ENCODE assay signal across 27 mouse cellular contexts in the genomic region with DNA sequence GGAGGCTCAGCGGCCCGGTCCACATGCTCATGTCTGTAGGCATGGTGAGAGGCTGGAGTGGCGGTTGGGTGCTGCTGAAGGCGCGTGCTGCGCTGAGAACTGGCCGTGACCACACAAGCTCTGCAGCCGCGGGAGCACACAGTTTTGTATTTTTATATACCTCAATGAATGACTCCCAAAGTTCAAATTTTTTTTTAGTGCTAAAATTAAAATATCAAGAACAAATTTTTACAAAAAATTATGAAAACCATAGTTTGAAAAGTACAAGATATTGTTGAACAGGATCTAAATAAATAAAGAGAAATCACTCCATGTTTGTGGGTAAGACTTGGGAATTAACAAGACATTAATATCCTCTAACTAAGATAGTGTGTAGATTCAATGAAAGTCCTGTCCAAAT. TPM values are rescaled to one million over a fixed set of nuclear protein-coding genes. Genes with fewer than 3 reads are reported as not detected.
DNase-seq lines count a peak whose midpoint lies in the region; ATAC-seq and TF ChIP-seq lines count a peak whose summit lies in the region.
"Had no signal": no experiment of that assay in that cellular context is flagged by ENCODE, and none has a peak within 500 bp of the region (broad histone marks: within the 10 kb centered on the region; RNA-seq: fewer than 3 reads in every experiment).

Gene Pbp2, minus strand, starts transcription at position 101 of the 400 bp plus-strand sequence.

- H3K9me3 ChIP-seq in limb, embryonic 12.5 days = 0 out of 2 replicates have a peak, but pooled peaks cover 6% of the 10 kb centered on the region
- H3K9me3 ChIP-seq in limb, embryonic 10.5 days (replicated peaks) = no peaks in the 10 kb centered on the region
- H3K9me3 ChIP-seq in stomach, embryonic 16.5 days (replicated peaks; ENCODE audit: control insufficient read depth, low read length) = peaks cover 3% of the 10 kb centered on the region; the same call in 1 of the 2 replicates
- H3K9me3 ChIP-seq in stomach, postnatal 0 days (ENCODE audit: control insufficient read depth, low read length) = no peaks in the 10 kb centered on the region
- peaks cover 5% of the 10 kb centered on the region; the same call in 1 of the 2 replicates for H3K9me3 ChIP-seq in E14TG2a.4 (ENCODE audit: low read length)
- H3K9me3 ChIP-seq in ES-E14 (ENCODE audit: control insufficient read depth, insufficient read depth, low read depth, low read length) = no peaks in the 10 kb centered on the region
- H3K9me3 ChIP-seq: embryonic facial prominence, embryonic 10.5 days; embryonic facial prominence, embryonic 12.5 days; forebrain, embryonic 13.5 days; forebrain, embryonic 15.5 days had no signal

- no peak for TF ChIP-seq EP300 in stomach, postnatal 0 days (optimal IDR thresholded peaks at IDR 0.05)

- no peak within 1 kb of the TSS for H3K9ac ChIP-seq in limb, embryonic 12.5 days (replicated peaks)
- H3K9ac ChIP-seq in stomach, embryonic 16.5 days (ENCODE audit: low read length) = no peak within 1 kb of the TSS
- H3K9ac ChIP-seq in stomach, postnatal 0 days (ENCODE audit: low read length) = no peak within 1 kb of the TSS
- H3K9ac ChIP-seq in ES-E14 (ENCODE audit: insufficient read depth, low read depth, low read length, poor library complexity, severe bottlenecking) = 0 out of 2 replicates have a peak within 1 kb of the TSS, but pooled peaks have one; percentile 2
- H3K9ac ChIP-seq: embryonic facial prominence, embryonic 12.5 days; forebrain, embryonic 13.5 days; forebrain, embryonic 15.5 days; forebrain, postnatal 0 days had no signal

- peaks cover 8% of the 10 kb centered on the region for H3K4me1 ChIP-seq in limb, embryonic 12.5 days (replicated peaks)
- H3K4me1 ChIP-seq in limb, embryonic 10.5 days = peaks cover 9% of the 10 kb centered on the region; the same call in 1 of the 2 replicates
- H3K4me1 ChIP-seq in stomach, embryonic 16.5 days (ENCODE audit: control insufficient read depth, insufficient read depth, low read length) = no peaks in the 10 kb centered on the region
- no peaks in the 10 kb centered on the region for H3K4me1 ChIP-seq in stomach, postnatal 0 days (replicated peaks; ENCODE audit: control insufficient read depth, insufficient read depth)
- H3K4me1 ChIP-seq in E14TG2a.4 (replicated peaks; ENCODE audit: low read depth, low read length) = peaks cover 21% of the 10 kb centered on the region
- peaks cover 0 to 2% of the 10 kb centered on the region in 2 experiments; a peak in 2 of 4 replicates for H3K4me1 ChIP-seq in ES-E14 (ENCODE audit: control insufficient read depth in 2 of 2, insufficient read depth in 2 of 2, low read length in 2 of 2, poor library complexity in 1 of 2)
- H3K4me1 ChIP-seq: forebrain, embryonic 13.5 days; forebrain, embryonic 15.5 days had no signal

- H3K4me2 ChIP-seq in limb, embryonic 12.5 days = no peak within 1 kb of the TSS
- no peak within 1 kb of the TSS for H3K4me2 ChIP-seq in stomach, embryonic 16.5 days (ENCODE audit: low read depth, low read length)
- no peak within 1 kb of the TSS for H3K4me2 ChIP-seq in stomach, postnatal 0 days (replicated peaks; ENCODE audit: low read depth)
- H3K4me2 ChIP-seq: embryonic facial prominence, embryonic 12.5 days; forebrain, embryonic 13.5 days; forebrain, embryonic 15.5 days had no signal

- 94% methylated on average over 9 of the region's 9 CpGs for WGBS in limb, embryonic 12.5 days
- WGBS in limb, embryonic 10.5 days = 98% methylated on average over 9 of the region's 9 CpGs
- 96% methylated on average over 9 of the region's 9 CpGs for WGBS in stomach, embryonic 16.5 days
- 95% methylated on average over 9 of the region's 9 CpGs for WGBS in stomach, postnatal 0 days

- in situ Hi-C loops in ES-E14 (cut with MboI; ENCODE audit: low sequenced_read_pairs in 2 of 2, unreplicated experiment in 2 of 2) = no loop called here

- 0 out of 2 replicates have a peak within 1 kb of the TSS, but pooled peaks have one; percentile 17 for H3K27ac ChIP-seq in limb, embryonic 12.5 days
- no peak within 1 kb of the TSS for H3K27ac ChIP-seq in limb, embryonic 10.5 days
- no peak within 1 kb of the TSS for H3K27ac ChIP-seq in stomach, embryonic 16.5 days (ENCODE audit: low read length)
- no peak within 1 kb of the TSS for H3K27ac ChIP-seq in stomach, postnatal 0 days (replicated peaks)
- H3K27ac ChIP-seq in ES-E14 (ENCODE audit: insufficient read depth, low read depth, low read length, poor library complexity, severe bottlenecking) = no peak within 1 kb of the TSS
- H3K27ac ChIP-seq: embryonic facial prominence, embryonic 10.5 days; embryonic facial prominence, embryonic 12.5 days; forebrain, embryonic 13.5 days; forebrain, embryonic 15.5 days had no signal

- ATAC-seq in limb, embryonic 12.5 days (ENCODE audit: insufficient number of reproducible peaks, insufficient read depth, low FRiP score, low TSS enrichment, low read depth) = no peak
- ATAC-seq in stomach, embryonic 16.5 days (ENCODE audit: insufficient read depth, low FRiP score) = no peak
- no peak for ATAC-seq in stomach, postnatal 0 days (ENCODE audit: low FRiP score, low TSS enrichment)
- ATAC-seq: CD4-positive, CD25-positive, alpha-beta regulatory T cell, adult 4 months; forebrain, embryonic 13.5 days; forebrain, embryonic 15.5 days; forebrain, postnatal 0 days had no signal

- H3K27me3 ChIP-seq in limb, embryonic 12.5 days = no peaks in the 10 kb centered on the region
- no peaks in the 10 kb centered on the region for H3K27me3 ChIP-seq in limb, embryonic 10.5 days (ENCODE audit: low read depth, poor library complexity, severe bottlenecking)
- H3K27me3 ChIP-seq in stomach, embryonic 16.5 days (ENCODE audit: control insufficient read depth, insufficient read depth, low read length) = no peaks in the 10 kb centered on the region
- no peaks in the 10 kb centered on the region for H3K27me3 ChIP-seq in stomach, postnatal 0 days (ENCODE audit: control insufficient read depth, insufficient read depth, low read length)
- H3K27me3 ChIP-seq in E14TG2a.4 (ENCODE audit: insufficient read depth, low read length) = 0 out of 2 replicates have a peak, but pooled peaks cover 6% of the 10 kb centered on the region
- H3K27me3 ChIP-seq: CH12.LX; embryonic facial prominence, embryonic 12.5 days; forebrain, embryonic 13.5 days; forebrain, embryonic 15.5 days had no signal

- no peak for DNase-seq in limb, embryonic 10.5 days (ENCODE audit: low spot score)
- no peak for DNase-seq in stomach, postnatal 0 days (ENCODE audit: low spot score)
- no peak for DNase-seq in ES-E14 (ENCODE audit: low read depth, low spot score)
- no peak for DNase-seq in right cerebral cortex, adult 2 months (ENCODE audit: low spot score in 2 of 2)
- DNase-seq in cerebellum, adult 9-10 months = no peak
- DNase-seq: adrenal gland, adult 2 months; adrenal gland, postnatal 10 days; adrenal gland, postnatal 25 days; B cell, adult 2 months; cerebellum, adult 11 months; cerebellum, adult 18-20 months; cerebellum, adult 8-10 months; cerebellum, postnatal 10 days; cerebellum, postnatal 25 days; forebrain, postnatal 0 days had no signal

- no peaks in the 10 kb centered on the region for H3K36me3 ChIP-seq in limb, embryonic 12.5 days
- no peaks in the 10 kb centered on the region for H3K36me3 ChIP-seq in limb, embryonic 10.5 days
- no peaks in the 10 kb centered on the region for H3K36me3 ChIP-seq in stomach, embryonic 16.5 days (ENCODE audit: control insufficient read depth, insufficient read depth, low read length)
- H3K36me3 ChIP-seq in stomach, postnatal 0 days (ENCODE audit: control insufficient read depth, insufficient read depth, low read length) = no peaks in the 10 kb centered on the region
- H3K36me3 ChIP-seq in E14TG2a.4 (ENCODE audit: insufficient read depth, low read length) = no peaks in the 10 kb centered on the region
- no peaks in the 10 kb centered on the region for H3K36me3 ChIP-seq in ES-E14 (ENCODE audit: control insufficient read depth, insufficient read depth, low read length, poor library complexity, severe bottlenecking)
- H3K36me3 ChIP-seq: embryonic facial prominence, embryonic 10.5 days; embryonic facial prominence, embryonic 12.5 days; forebrain, embryonic 15.5 days had no signal

- H3K4me3 ChIP-seq in limb, embryonic 12.5 days (replicated peaks) = no peak within 1 kb of the TSS
- no peak within 1 kb of the TSS for H3K4me3 ChIP-seq in limb, embryonic 10.5 days
- no peak within 1 kb of the TSS for H3K4me3 ChIP-seq in stomach, embryonic 16.5 days (replicated peaks; ENCODE audit: low read length)
- H3K4me3 ChIP-seq in stomach, postnatal 0 days (ENCODE audit: low read depth, low read length) = no peak within 1 kb of the TSS
- H3K4me3 ChIP-seq in E14TG2a.4 (replicated peaks; ENCODE audit: low read length) = peak within 1 kb of the TSS; percentile 49
- peak within 1 kb of the TSS; percentile 8 to 26; a peak in 2 of 4 replicates for H3K4me3 ChIP-seq in ES-E14 (ENCODE audit: insufficient read depth in 1 of 2, low read depth in 1 of 2, low read length in 2 of 2, poor library complexity in 1 of 2, severe bottlenecking in 1 of 2)
- H3K4me3 ChIP-seq: embryonic facial prominence, embryonic 10.5 days; embryonic facial prominence, embryonic 12.5 days; forebrain, embryonic 13.5 days; forebrain, embryonic 15.5 days had no signal

- TF ChIP-seq CTCF in stomach, postnatal 0 days (IDR thresholded peaks at IDR 0.05; ENCODE audit: low read depth) = no peak
- TF ChIP-seq CTCF in E14TG2a.4 (conservative IDR thresholded peaks at IDR 0.05; ENCODE audit: low read length) = no peak

TF ChIP-seq in ES-E14, 5 proteins besides CTCF, POLR2A, EP300 and RAD21:
- TF ChIP-seq CHD2 (IDR thresholded peaks at IDR 0.05; ENCODE audit: low read depth, low read length) = no peak
- no peak for TF ChIP-seq MAFK (IDR thresholded peaks at IDR 0.05; ENCODE audit: insufficient read depth, low read depth, low read length)
- TF ChIP-seq ZNF384 (IDR thresholded peaks at IDR 0.05; ENCODE audit: low read depth, low read length) = no peak
- TF ChIP-seq HCFC1 (IDR thresholded peaks at IDR 0.05; ENCODE audit: borderline replicate concordance, insufficient read depth, low read length) = no peak
- TF ChIP-seq ZC3H11A (IDR thresholded peaks at IDR 0.05; ENCODE audit: borderline replicate concordance, low read depth, low read length) = no peak

RNA-seq across cellular contexts. Expression of gene Pbp2, which starts in this region (rescaled TPM):
- polyA plus RNA-seq in limb, embryonic 12.5 days (2016; fragmentation: Nextera tagmentation; extraction: Ambion mirVana) = 0.17 TPM in 1 of 2 replicates, not detected in the other
- polyA plus RNA-seq in limb, embryonic 10.5 days (2016; fragmentation: Nextera tagmentation; extraction: Ambion mirVana) = 0.11 and 0.19 TPM in 2 replicates
- 12.4 and 28.5 TPM in 2 replicates for polyA plus RNA-seq in stomach, embryonic 16.5 days (2015; fragmentation: Nextera tagmentation; extraction: Ambion mirVana)
- polyA plus RNA-seq in stomach, postnatal 0 days (2015; fragmentation: Nextera tagmentation; extraction: Ambion mirVana) = 3.5 and 4.5 TPM in 2 replicates
- 0.31 TPM in 1 of 2 replicates, not detected in the other for total RNA-seq in ES-E14 (2012; rRNA removed)
- total RNA-seq: adrenal gland, adult 2 months; adrenal gland, postnatal 10 days; adrenal gland, postnatal 25 days; adrenal gland, postnatal 4 days; CH12.LX; forebrain, postnatal 0 days; MEL had no signal
- polyA plus RNA-seq: adrenal gland, adult 2 months; CD4-positive, CD25-positive, alpha-beta regulatory T cell, adult 4 months; embryonic facial prominence, embryonic 10.5 days; embryonic facial prominence, embryonic 12.5 days; forebrain, embryonic 11.5 days; forebrain, embryonic 13.5 days; forebrain, embryonic 15.5 days; forebrain, postnatal 0 days had no signal

Comparison
In these comparisons a context has a peak if more than half of its experiments do, and no peak if none do; other contexts are left out.
1. H3K4me3 ChIP-seq: peak in E14TG2a.4 (single experiment) and ES-E14 (2 of 2); none in limb, embryonic 12.5 days (single experiment), limb, embryonic 10.5 days (single experiment), stomach, embryonic 16.5 days (single experiment) and stomach, postnatal 0 days (single experiment).